Mouse (Mus musculus) regulatory T cell (primary cell): Measurements from ENCODE around the gene Cyp3a57.
"Not testable (repeated sequence)": the region's sequence is repeated elsewhere in the genome, so short reads cannot be mapped to it uniquely, and the experiment has no call there.

Experiments
- in situ Hi-C: fragments of 300-600 bp; cut with MboI, MseI; formaldehyde crosslinking; loops from one replicate; pipeline ENCODE4 v1.15.1; 2025; ENCODE audit warnings: high pct_unique_total_duplicates

The Cyp3a57 gene

GRCm38 (mm10) chr5:145344941-145345340 lies at the start of gene Cyp3a57:
TSS of gene Cyp3a57 (plus strand) at chr5:145345279.
- in situ Hi-C loops, result no loop called here

GRCm38 (mm10) chr5:145300469-145300868 lies 44.6 kb upstream of the Cyp3a57 start:
- in situ Hi-C loops, result no loop called here

GRCm38 (mm10) chr5:145301796-145302195 lies 43.3 kb upstream of the Cyp3a57 start:
- in situ Hi-C loops, result not testable (repeated sequence)

- in situ Hi-C loops, result no loop called here
Observed at GRCm38 (mm10) chr5:145302424-145302823, 42.7 kb upstream of the Cyp3a57 start.

- in situ Hi-C loops, result not testable (repeated sequence)
Observed at GRCm38 (mm10) chr5:145306953-145307352, 38.1 kb upstream of the Cyp3a57 start.

- in situ Hi-C loops, result not testable (repeated sequence)
Observed at GRCm38 (mm10) chr5:145307811-145308210, 37.3 kb upstream of the Cyp3a57 start.

GRCm38 (mm10) chr5:145313845-145314244 lies 31.2 kb upstream of the Cyp3a57 start:
- in situ Hi-C loops, result no loop called here

GRCm38 (mm10) chr5:145317141-145317540 lies 27.9 kb upstream of the Cyp3a57 start:
- in situ Hi-C loops, result no loop called here

GRCm38 (mm10) chr5:145338756-145339155 lies 6.3 kb upstream of the Cyp3a57 start:
- in situ Hi-C loops, result not testable (repeated sequence)

- in situ Hi-C loops, result no loop called here
Observed at GRCm38 (mm10) chr5:145349697-145350096, 4.6 kb downstream of the Cyp3a57 start.

- in situ Hi-C loops, result no loop called here
Observed at GRCm38 (mm10) chr5:145353081-145353480, 8.0 kb downstream of the Cyp3a57 start.

GRCm38 (mm10) chr5:145415416-145415815 lies 70.3 kb downstream of the Cyp3a57 start:
- in situ Hi-C loops, result not testable (repeated sequence)

- in situ Hi-C loops, result no loop called here
Observed at GRCm38 (mm10) chr5:145422287-145422686, 77.2 kb downstream of the Cyp3a57 start.

- in situ Hi-C loops, result loop anchor here (10.0 kb wide), 1 partner anchor 584 kb away; no protein-coding TSS in a partner anchor
Observed at GRCm38 (mm10) chr5:145431004-145431403, 85.9 kb downstream of the Cyp3a57 start.

- in situ Hi-C loops, result loop anchor here (10.0 kb wide), 1 partner anchor 581 kb away; no protein-coding TSS in a partner anchor
Observed at GRCm38 (mm10) chr5:145433688-145434087, 88.6 kb downstream of the Cyp3a57 start.
